Mouse (Mus musculus) embryonic fibroblast, embryonic 13.5 days (primary cell): Measurements from ENCODE around the gene Nmur1. TPM values are rescaled to one million over a fixed set of nuclear protein-coding genes. Genes with fewer than 3 reads are reported as not detected.
"Not testable (repeated sequence)": the region's sequence is repeated elsewhere in the genome, so short reads cannot be mapped to it uniquely, and the experiment has no call there.

Source experiments
- H3K27ac ChIP-seq: 2 replicates; pipeline ENCODE4 v1.5.1; 2012; ENCODE audit warnings: low read length, control low read depth, inconsistent platforms; ENCODE audit not compliant: insufficient read depth
- H3K4me1 ChIP-seq: 2 replicates; pipeline ENCODE4 v1.6.1; 2011; ENCODE audit warnings: low read length; ENCODE audit not compliant: control insufficient read depth, insufficient read depth
- H3K4me3 ChIP-seq: 2 replicates; pipeline ENCODE4 v1.5.1; 2011; ENCODE audit warnings: mild to moderate bottlenecking, control low read depth, low read length; ENCODE audit not compliant: insufficient read depth
- CTCF ChIP-seq: IDR thresholded peaks from 2 replicates; pipeline ENCODE4 v1.5.1; 2011; ENCODE audit warnings: mild to moderate bottlenecking, control low read depth, low read length, moderate library complexity, borderline replicate concordance; ENCODE audit not compliant: insufficient read depth
- POLR2A ChIP-seq: IDR thresholded peaks from 2 replicates; pipeline ENCODE4 v1.6.1; 2011; ENCODE audit warnings: low read depth, mild to moderate bottlenecking, control low read depth, low read length, moderate library complexity
- polyA plus RNA-seq: library from polyadenylated mRNA; stranded (reverse); fragments of >200 nt; gene quantifications from 2 replicates; pipeline ENCODE4 v1.2.4, GENCODE M21; 2011; ENCODE audit warnings: low read depth; ENCODE audit not compliant: missing spikeins, insufficient read length

Gene Nmur1
- polyA plus RNA-seq, 1 experiment: not detected

DNA sequence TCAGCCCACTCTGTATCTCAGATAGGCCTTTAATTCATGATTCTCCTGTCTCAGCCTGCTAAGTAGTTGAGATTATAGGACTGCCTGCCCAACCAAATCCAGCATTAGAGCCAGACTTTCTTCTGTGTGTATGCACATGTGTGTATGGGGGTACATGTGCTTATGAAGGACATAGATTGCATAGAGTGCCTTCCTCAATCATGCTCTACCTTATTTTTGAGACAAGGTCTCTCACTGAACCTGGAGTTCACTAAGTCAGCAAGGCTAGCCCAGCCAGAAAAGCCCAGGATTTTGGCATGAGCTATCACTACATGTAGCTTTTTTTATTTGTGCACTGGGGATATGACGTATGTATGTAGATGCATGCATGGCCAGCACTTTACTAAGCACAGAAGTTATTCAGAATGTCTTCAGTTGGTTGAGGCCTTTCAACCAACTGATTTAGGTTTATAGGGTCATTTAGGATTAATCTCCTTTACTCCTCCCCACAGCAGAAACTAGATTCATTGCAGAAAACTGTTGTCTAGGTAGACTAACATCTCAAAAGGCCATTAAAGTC lies 82.9 kb downstream of the Nmur1 start:
- H3K4me1 ChIP-seq: no peaks in the 10 kb centered on the region
- no peak overlapping the region for H3K27ac ChIP-seq
- TF ChIP-seq POLR2A: no peak
- TF ChIP-seq CTCF: no peak

DNA sequence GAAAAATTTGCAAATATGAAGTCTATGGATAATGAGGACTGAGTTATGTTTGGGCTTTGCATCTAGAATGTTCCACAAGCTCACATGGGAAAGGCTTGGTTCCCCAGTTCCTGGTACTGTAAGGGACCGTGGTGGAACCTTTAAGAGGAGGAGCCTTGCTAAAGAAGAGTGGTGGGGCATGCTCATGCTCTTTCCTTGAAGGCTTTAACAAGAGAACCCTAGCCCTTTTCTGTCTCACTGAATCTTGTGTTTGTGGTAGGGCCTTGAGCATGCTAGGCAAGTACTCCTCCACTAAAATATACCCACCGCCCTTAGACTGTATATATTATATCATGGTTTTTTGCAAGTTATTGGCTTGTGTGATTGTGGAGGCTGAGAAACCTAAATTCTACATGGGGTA lies 83.7 kb downstream of the Nmur1 start:
- no peak overlapping the region for H3K4me3 ChIP-seq
- H3K4me1 ChIP-seq: no peaks in the 10 kb centered on the region
- no peak overlapping the region for H3K27ac ChIP-seq
- TF ChIP-seq POLR2A (no peak), CTCF (no peak)

More for the DNA sequence above, 82.9 kb downstream of the Nmur1 start:
- H3K4me3 ChIP-seq: no peak overlapping the region

DNA sequence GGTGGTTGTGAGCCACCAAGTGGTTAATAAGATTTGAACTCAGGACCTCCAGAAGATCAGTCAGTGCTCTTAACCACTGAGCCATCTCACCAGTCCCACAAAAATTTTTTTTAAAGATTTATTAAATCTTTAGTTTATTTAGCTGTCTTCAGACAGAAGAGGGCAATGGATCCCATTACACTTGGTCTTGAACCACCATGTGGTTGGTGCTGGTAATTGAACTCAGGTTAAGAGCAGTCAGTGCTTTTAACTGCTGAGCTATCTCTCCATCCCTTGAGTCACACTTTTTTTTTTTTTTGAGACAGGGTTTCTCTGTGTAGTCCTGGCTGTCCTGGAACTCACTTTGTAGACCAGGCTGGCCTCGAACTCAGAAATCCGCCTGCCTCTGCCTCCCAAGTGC lies 84.9 kb downstream of the Nmur1 start:
- not testable (repeated sequence) for H3K4me1 ChIP-seq, H3K27ac ChIP-seq, H3K4me3 ChIP-seq

DNA sequence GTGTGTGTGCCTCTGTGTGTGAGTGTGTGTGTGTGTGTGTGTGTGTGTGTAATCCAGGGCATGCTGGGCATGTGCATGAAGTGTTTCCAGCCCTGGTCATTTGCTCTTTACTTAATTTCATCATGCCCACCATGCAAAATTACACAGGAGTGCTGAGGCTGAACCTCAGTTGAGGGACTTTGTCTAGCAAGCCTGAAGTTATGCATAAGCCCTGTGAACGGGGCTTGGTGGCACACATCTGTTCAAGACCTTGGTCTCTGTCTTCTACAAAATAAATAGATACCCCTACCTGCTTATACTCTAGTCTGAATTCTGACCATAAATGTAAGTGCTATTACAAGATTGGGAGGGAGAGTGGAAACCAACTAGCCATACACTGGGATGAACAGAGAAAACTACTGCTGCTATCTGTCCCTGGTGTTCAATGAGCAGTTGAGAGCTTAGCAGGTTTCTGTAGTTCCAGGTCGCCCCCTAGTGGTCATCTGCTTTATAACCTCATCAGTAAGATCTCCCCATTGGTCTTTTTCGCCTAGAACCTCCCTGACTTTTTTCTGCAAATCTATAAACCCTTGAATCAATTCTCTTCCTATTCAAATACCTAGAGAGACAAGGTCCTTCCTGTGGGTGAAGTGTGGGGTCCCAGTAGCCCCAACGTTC lies 86.7 kb downstream of the Nmur1 start:
- Histone ChIP-seq H3K27ac (no peak overlapping the region), H3K4me3 (no peak overlapping the region), H3K4me1 (no peaks in the 10 kb centered on the region)
- TF ChIP-seq CTCF: no peak
- no peak for TF ChIP-seq POLR2A

DNA sequence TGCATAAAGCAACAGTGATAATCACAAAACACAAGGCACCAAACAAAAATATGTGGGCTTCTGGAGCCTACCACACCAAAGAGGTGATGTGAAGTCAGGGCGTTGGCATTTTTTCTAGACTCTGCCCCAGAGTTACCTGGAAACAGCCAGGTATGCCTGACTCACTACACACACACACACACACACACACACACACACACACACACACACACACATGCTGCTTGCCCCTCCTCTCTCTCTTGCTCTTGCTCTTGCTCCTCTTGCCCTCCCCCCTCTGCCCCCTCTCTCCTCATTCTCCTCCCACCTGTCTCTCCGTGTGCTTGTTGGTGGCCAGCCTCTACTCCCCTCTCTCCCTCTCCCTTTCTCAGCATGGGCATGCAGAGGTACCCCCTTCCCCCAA lies 89.7 kb downstream of the Nmur1 start:
- no peak for TF ChIP-seq POLR2A
- TF ChIP-seq CTCF: no peak
- Histone ChIP-seq H3K4me1 (no peaks in the 10 kb centered on the region), H3K27ac (no peak overlapping the region), H3K4me3 (no peak overlapping the region)

Other genes with a start within 250 kb of the Nmur1 start
- 0.19 TPM in 1 of 2 replicates, not detected in the other for gene B3gnt7, start 123.4 kb downstream of the Nmur1 start, polyA plus RNA-seq
- 469 and 498 TPM in 2 replicates for gene Ncl, start 66.8 kb downstream of the Nmur1 start, polyA plus RNA-seq
- not detected in 2 replicates for gene Tex44, start 101 bp upstream of the Nmur1 start, polyA plus RNA-seq
- gene Ptma, start 100.5 kb upstream of the Nmur1 start, polyA plus RNA-seq: 1,524 and 1,625 TPM in 2 replicates
- 37.0 and 39.9 TPM in 2 replicates for gene Pde6d, start 156.4 kb upstream of the Nmur1 start, polyA plus RNA-seq
- 23.0 and 30.0 TPM in 2 replicates for gene Cops7b, start 156.7 kb upstream of the Nmur1 start, polyA plus RNA-seq
- gene Nppc, start 244.3 kb upstream of the Nmur1 start, polyA plus RNA-seq: 0.51 TPM in 1 of 2 replicates, not detected in the other